Mouse (Mus musculus) liver, embryonic 11.5 days (tissue): ENCODE data around the gene Stk10. TPM values are rescaled to one million over a fixed set of nuclear protein-coding genes. Genes with fewer than 3 reads are reported as not detected.
"Not testable (repeated sequence)": the region's sequence is repeated elsewhere in the genome, so short reads cannot be mapped to it uniquely, and the experiment has no call there.

Source experiments
- ATAC-seq: fragments of 200-750 bp; cut with Nextera tagmentation; replicated peaks from 2 replicates; pipeline ENCODE4 v1.8.0; 2017; ENCODE audit warnings: moderate number of reproducible peaks, mild to moderate bottlenecking, moderate TSS enrichment, moderate library complexity; ENCODE audit not compliant: low FRiP score
- DNase-seq: peaks from one replicate; pipeline ENCODE4 v3.0.0-alpha.2; 2017; ENCODE audit warnings: low spot score
- H3K27ac ChIP-seq: fragments of 300-500 bp; sonication (generic); 2 replicates; pipeline ENCODE4 v1.5.1; 2014; ENCODE audit warnings: mild to moderate bottlenecking, low read depth, low read length, control low read depth
- H3K27me3 ChIP-seq: fragments of 300-500 bp; sonication (generic); replicated peaks from 2 replicates; pipeline ENCODE4 v1.6.1; 2014; ENCODE audit warnings: low read length, mixed read lengths; ENCODE audit not compliant: control insufficient read depth, insufficient read depth
- H3K36me3 ChIP-seq: fragments of 300-500 bp; sonication (generic); 2 replicates; pipeline ENCODE4 v1.6.1; 2014; ENCODE audit warnings: mild to moderate bottlenecking, low read length, moderate library complexity, mixed read lengths; ENCODE audit not compliant: control insufficient read depth, insufficient read depth
- H3K4me1 ChIP-seq: fragments of 300-500 bp; sonication (generic); replicated peaks from 2 replicates; pipeline ENCODE4 v1.6.1; 2014; ENCODE audit warnings: low read length, mixed read lengths; ENCODE audit not compliant: control insufficient read depth, insufficient read depth
- H3K4me2 ChIP-seq: fragments of 300-500 bp; sonication (generic); 2 replicates; pipeline ENCODE4 v1.6.1; 2014; ENCODE audit warnings: mild to moderate bottlenecking, control low read depth, moderate library complexity
- H3K4me3 ChIP-seq: fragments of 300-500 bp; sonication (generic); 2 replicates; pipeline ENCODE4 v1.5.1; 2014; ENCODE audit warnings: low read depth, low read length, control low read depth
- H3K9ac ChIP-seq: fragments of 300-500 bp; sonication (generic); 2 replicates; pipeline ENCODE4 v1.6.1; 2014; ENCODE audit warnings: low read depth, low read length, control low read depth
- H3K9me3 ChIP-seq: fragments of 300-500 bp; sonication (generic); 2 replicates; pipeline ENCODE4 v1.6.1; 2016; ENCODE audit warnings: low read length, inconsistent platforms, mixed read lengths; ENCODE audit not compliant: control insufficient read depth
- WGBS: fragments of 180-500 bp; shearing (Covaris S2); extraction: QIAGEN DNeasy Blood & Tissue Kit; methylation state at CpG from one replicate; pipeline ENCODE4 v1.1.7; 2014; 5-methylcytosine and 5-hydroxymethylcytosine counted together
- polyA plus RNA-seq: library from polyadenylated mRNA; unstranded; fragments of >200 nt; fragmentation: Nextera tagmentation; extraction: Ambion mirVana; gene quantifications from 2 replicates; pipeline ENCODE4 v1.2.1, GENCODE M21; 2014

The Stk10 gene
- polyA plus RNA-seq, 1 experiment from 2014 or later, result 5.8 TPM

DNA sequence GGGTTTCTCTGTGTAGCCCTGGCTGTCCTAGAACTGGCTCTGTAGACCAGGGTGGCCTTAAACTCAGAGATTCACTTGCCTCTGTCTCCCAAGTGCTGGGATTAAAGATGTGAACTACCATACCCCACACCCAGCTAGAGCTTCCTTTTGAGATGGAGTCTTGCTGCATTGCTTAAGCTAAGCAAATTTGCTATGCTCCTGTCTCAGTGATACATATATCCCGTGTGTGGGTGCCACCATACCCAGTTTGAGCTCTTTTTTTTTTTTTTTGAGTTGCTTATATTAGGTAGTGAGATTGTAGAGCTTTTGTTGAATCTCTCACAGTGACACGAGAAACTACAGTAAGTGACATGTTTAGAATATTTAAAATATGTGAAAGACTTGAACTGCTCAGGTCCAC, 37.8 kb upstream of the Stk10 start:
- Histone ChIP-seq H3K4me1 (no peaks in the 10 kb centered on the region), H3K9me3 (no peaks in the 10 kb centered on the region), H3K27me3 (no peaks in the 10 kb centered on the region), H3K4me2 (no peak overlapping the region), H3K36me3 (no peaks in the 10 kb centered on the region; the same call in 1 of the 2 replicates), H3K9ac (no peak overlapping the region), H3K27ac (no peak overlapping the region), H3K4me3 (no peak overlapping the region)
- 70% methylated on average over 2 of the region's 2 CpGs for WGBS
- ATAC-seq (no peak), DNase-seq (no peak)

DNA sequence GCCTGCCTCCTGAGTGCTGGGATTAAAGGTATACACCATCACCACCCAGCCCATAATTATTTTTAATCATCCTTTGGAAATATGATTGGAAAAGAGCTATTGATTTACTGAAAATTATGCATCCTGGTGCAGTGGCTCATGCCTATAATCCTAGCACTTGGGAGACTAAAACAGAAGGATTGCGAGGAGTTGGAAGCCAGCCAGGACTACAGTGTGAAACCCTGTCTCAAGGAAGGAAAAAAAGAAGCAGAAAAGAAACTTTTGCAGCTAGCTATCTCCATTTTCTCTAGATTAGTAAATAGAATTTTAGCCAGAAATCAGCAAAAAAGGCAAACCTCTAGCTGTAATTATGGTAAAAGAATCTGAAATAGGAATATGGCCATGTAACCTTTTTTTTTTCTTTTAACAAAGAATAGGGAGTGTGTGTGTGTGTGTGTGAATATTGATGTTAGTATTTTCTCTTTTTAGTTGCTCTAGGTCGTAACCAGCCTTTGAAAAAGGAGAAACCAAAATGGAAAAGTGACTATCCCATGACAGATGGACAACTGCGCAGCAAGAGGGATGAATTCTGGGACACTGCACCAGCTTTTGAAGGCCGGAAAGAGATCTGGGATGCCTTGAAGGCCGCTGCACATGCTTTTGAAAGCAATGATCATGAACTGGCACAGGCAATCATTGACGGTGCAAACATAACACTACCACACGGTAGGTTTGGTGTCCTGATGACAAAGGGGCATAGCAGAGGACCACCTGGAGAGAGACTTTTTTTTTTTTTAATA, 34.2 kb upstream of the Stk10 start:
- Histone ChIP-seq H3K4me1 (no peaks in the 10 kb centered on the region), H3K9me3 (no peaks in the 10 kb centered on the region), H3K27ac (no peak overlapping the region), H3K27me3 (no peaks in the 10 kb centered on the region), H3K4me3 (no peak overlapping the region), H3K36me3 (no peaks in the 10 kb centered on the region; the same call in 1 of the 2 replicates), H3K4me2 (no peak overlapping the region), H3K9ac (no peak overlapping the region)
- no peak for DNase-seq
- ATAC-seq, result no peak
- WGBS, result 89% methylated on average over 7 of the region's 7 CpGs

DNA sequence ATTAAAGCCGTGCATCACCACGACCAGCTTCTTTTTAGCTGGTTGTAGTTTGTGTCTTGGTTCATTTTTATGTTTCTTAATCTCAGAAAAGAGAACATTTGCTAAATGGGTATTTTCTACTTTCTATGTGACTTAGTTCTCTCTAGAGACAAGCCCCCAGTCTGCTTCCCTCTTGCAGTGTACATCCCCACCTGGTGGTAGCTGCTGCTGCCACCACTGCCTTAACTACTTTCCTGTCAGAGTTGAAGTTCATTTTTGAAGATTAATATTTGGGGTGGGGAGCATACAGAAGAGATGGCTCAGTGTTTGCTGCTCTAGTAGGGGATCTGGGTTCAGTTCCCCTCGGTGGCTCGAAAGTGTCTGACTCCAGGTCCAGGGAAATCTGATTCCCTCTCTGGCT, 33.2 kb upstream of the Stk10 start:
- Histone ChIP-seq H3K9me3 (no peaks in the 10 kb centered on the region), H3K4me2 (no peak overlapping the region), H3K27ac (no peak overlapping the region), H3K4me1 (0 out of 2 replicates have a peak, but pooled peaks cover under 1% of the 10 kb centered on the region), H3K9ac (no peak overlapping the region), H3K27me3 (no peaks in the 10 kb centered on the region), H3K36me3 (no peaks in the 10 kb centered on the region; the same call in 1 of the 2 replicates), H3K4me3 (no peak overlapping the region)
- DNase-seq (no peak), ATAC-seq (no peak)
- WGBS, result 91% methylated on average over 4 of the region's 4 CpGs

DNA sequence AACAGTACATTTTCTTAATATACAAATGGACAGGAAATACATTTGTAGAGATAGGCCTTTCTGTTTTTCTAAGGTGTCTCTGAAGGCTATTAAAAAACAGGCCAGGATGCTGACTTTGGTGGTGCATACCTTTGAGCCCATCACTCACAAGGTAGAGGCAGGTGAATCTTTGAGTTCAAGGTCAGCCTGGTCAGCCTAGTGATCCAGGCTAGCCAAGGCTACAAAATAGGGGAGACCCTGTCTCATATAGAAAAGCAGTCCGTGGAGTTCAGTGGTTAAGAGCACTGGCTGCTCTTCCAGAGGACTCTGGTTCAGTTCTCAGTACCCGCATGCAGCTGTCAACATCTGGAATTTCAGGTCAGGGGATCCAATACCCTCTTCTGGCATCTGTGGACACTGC, 29.4 kb upstream of the Stk10 start:
- Histone ChIP-seq H3K4me1 (peaks cover 6% of the 10 kb centered on the region; the same call in 1 of the 2 replicates), H3K27me3 (no peaks in the 10 kb centered on the region), H3K9ac (no peak overlapping the region), H3K4me2 (no peak overlapping the region), H3K36me3 (no peaks in the 10 kb centered on the region; the same call in 1 of the 2 replicates), H3K27ac (no peak overlapping the region), H3K9me3 (no peaks in the 10 kb centered on the region), H3K4me3 (no peak overlapping the region)
- no peak for DNase-seq
- WGBS, result 94% methylated on average over 2 of the region's 2 CpGs
- no peak for ATAC-seq

DNA sequence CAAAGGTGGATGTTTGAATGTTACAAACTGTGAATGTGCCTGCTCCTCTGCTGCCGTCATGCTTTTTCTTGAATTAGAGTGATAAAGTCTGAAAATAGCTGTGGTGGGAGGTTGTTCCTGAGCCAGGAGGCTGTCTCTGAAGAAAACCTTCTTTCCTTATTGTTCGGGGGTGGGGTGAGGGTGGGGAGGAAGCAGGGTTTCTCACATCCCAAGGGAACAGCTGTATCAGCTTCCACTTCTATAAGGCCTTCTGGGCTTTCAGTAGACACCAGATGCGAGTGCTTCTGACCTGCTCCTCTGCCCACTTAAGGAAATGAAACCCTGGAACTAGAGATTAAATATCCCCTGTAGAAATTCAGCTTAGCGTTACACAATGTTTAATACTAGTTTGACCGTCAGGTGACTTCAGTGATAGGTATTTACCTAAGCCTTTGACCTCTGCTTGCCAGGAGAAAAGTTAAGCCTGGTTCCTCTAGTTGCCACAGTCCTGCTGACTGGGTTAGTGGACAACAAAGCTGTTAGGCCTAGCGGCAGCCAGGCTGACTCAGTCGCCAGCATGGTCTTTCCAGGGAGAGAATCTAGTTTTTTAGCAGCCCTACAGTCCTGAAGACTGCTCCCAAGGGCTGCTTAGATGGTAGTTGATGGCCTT, 27.9 kb upstream of the Stk10 start:
- no peak for DNase-seq
- Histone ChIP-seq H3K9me3 (no peaks in the 10 kb centered on the region), H3K27me3 (no peaks in the 10 kb centered on the region), H3K27ac (no peak overlapping the region), H3K4me1 (peaks cover 6% of the 10 kb centered on the region; the same call in 1 of the 2 replicates), H3K36me3 (no peaks in the 10 kb centered on the region), H3K4me2 (no peak overlapping the region), H3K9ac (no peak overlapping the region), H3K4me3 (no peak overlapping the region)
- 74% methylated on average over 7 of the region's 7 CpGs for WGBS
- ATAC-seq, result no peak

DNA sequence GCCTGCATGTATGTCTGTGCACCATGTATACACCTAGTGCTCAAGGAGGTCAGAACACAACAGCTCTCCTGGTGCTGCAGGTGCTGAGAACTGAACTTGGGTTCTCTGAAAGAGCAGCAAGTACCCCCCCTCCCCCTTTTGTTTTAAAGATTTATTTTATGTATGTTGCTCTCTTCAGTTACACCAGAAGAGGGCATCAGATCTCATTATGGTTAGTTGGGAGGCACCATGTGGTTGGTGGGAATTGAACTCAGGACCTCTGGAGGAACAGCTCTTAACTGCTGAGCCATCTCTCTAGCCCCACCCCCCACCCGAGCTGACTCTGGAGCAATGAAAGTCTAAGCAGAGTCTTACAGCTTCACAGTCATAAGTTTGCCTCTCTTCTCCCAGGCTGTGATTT, 22.2 kb upstream of the Stk10 start:
- no peak overlapping the region for H3K27ac ChIP-seq
- no peak overlapping the region for H3K4me3 ChIP-seq
- H3K4me2 ChIP-seq, result no peak overlapping the region
- no peak for ATAC-seq
- no peak for DNase-seq
- no peak overlapping the region for H3K9ac ChIP-seq
- H3K27me3 ChIP-seq, result no peaks in the 10 kb centered on the region
- H3K9me3 ChIP-seq, result no peaks in the 10 kb centered on the region
- H3K4me1 ChIP-seq, result no peaks in the 10 kb centered on the region
- 36% methylated on average over 1 of the region's 1 CpGs for WGBS
- no peaks in the 10 kb centered on the region for H3K36me3 ChIP-seq

DNA sequence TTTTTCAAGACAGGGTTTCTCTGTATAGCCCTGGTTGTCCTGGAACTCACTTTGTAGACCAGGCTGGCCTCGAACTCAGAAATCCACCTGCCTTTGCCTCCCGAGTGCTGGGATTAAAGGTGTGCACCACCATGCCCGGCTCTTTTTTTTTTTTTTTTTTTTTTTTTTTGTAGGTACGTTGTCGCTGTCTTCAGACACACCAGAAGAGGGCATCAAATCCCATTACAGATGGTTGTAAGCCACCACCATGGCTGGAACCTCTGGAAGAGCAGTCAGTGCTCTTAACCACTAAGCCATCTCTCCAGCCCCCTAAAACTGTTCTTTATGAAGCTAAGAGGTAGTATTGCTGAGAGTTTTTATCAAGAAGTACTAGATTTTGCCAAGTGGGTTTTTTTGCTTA, 18.3 kb upstream of the Stk10 start:
- H3K9me3 ChIP-seq, DNase-seq, H3K4me1 ChIP-seq, H3K4me2 ChIP-seq, H3K27me3 ChIP-seq, H3K36me3 ChIP-seq, H3K27ac ChIP-seq, H3K9ac ChIP-seq, ATAC-seq, H3K4me3 ChIP-seq: not testable (repeated sequence)
- WGBS, result 82% methylated on average over 4 of the region's 5 CpGs

DNA sequence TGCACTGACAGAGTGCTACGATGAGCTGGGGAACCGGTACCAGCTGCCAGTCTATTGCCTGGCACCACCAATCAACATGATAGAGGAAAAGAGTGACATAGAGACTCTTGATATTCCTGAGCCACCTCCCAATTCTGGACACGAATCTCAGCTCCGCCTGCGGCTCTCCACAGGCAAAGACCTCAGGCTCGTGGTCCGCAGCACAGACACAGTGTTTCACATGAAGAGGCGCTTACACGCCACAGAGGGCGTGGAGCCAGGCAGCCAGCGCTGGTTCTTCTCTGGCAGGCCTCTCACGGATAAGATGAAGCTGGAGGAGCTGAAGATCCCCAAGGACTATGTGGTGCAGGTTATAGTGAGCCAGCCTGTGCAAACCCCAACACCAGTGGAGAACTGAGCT, 17.0 kb upstream of the Stk10 start:
- ATAC-seq (no peak), DNase-seq (no peak)
- Histone ChIP-seq H3K36me3 (0 out of 2 replicates have a peak, but pooled peaks cover 2% of the 10 kb centered on the region), H3K9ac (no peak overlapping the region), H3K4me1 (no peaks in the 10 kb centered on the region; the same call in 1 of the 2 replicates), H3K4me3 (no peak overlapping the region), H3K27me3 (no peaks in the 10 kb centered on the region), H3K4me2 (no peak overlapping the region), H3K27ac (no peak overlapping the region), H3K9me3 (no peaks in the 10 kb centered on the region)
- WGBS, result 89% methylated on average over 12 of the region's 12 CpGs
